Mouse (Mus musculus) right cerebral cortex, postnatal 10 days (tissue): Measurements from ENCODE around the gene Unc79.
A peak's percentile ranks its signal among the peaks of the same experiment; 100 is the strongest.

Experiments used
- DNase-seq, 2 experiments: peaks; one replicate each; pipeline ENCODE4 v3.0.0; 2021; ENCODE audit warnings: low spot score in 2 of 2

The Unc79 gene

GRCm38 (mm10) chr12:103202592-103203544 is 254.2 kb downstream of the Unc79 start:
- DNase-seq, result no peak

- no peak for DNase-seq
Measured at GRCm38 (mm10) chr12:103205561-103205960, 256.9 kb downstream of the Unc79 start.

GRCm38 (mm10) chr12:103209581-103209980 is 260.9 kb downstream of the Unc79 start:
- DNase-seq, result no peak

GRCm38 (mm10) chr12:103211078-103211477 is 262.4 kb downstream of the Unc79 start:
- DNase-seq, result no peak

- DNase-seq, result no peak
Measured at GRCm38 (mm10) chr12:103213591-103213990, 264.9 kb downstream of the Unc79 start.

- DNase-seq, result peak; percentile 58 to 64
Measured at GRCm38 (mm10) chr12:103214270-103214669, 265.6 kb downstream of the Unc79 start.

GRCm38 (mm10) chr12:103214797-103215196 is 266.1 kb downstream of the Unc79 start:
- no peak for DNase-seq

GRCm38 (mm10) chr12:103215877-103216610 is 267.4 kb downstream of the Unc79 start:
- DNase-seq, result no peak

- no peak for DNase-seq
Measured at GRCm38 (mm10) chr12:103223671-103224070, 275.0 kb downstream of the Unc79 start.

GRCm38 (mm10) chr12:103226121-103226520 is 277.5 kb downstream of the Unc79 start:
- no peak for DNase-seq

- no peak for DNase-seq
Measured at GRCm38 (mm10) chr12:103229058-103229457, 280.4 kb downstream of the Unc79 start.
